Mouse (Mus musculus) Muller cell, postnatal 12 days (primary cell): Measurements from ENCODE around the gene Klhl9.
"Not testable (repeated sequence)": the region's sequence is repeated elsewhere in the genome, so short reads cannot be mapped to it uniquely, and the experiment has no call there.

Experiments
- DNase-seq: peaks from one replicate; pipeline ENCODE4 v3.0.0-alpha.2; 2015; ENCODE audit errors: inconsistent ontology term

Gene Klhl9

GRCm38 (mm10) chr4:88721791-88722721 lies at the start of gene Klhl9, which contains the start of gene Gm26566:
Gene Klhl9 (minus strand): TSS chr4:88722465.
Gene Gm26566 (plus strand): TSS chr4:88721805.
- DNase-seq: peak; percentile 97

- DNase-seq: peak; percentile 76
Measured at GRCm38 (mm10) chr4:88763384-88764018, 41.2 kb upstream of the Klhl9 start.

GRCm38 (mm10) chr4:88762341-88762740 lies 40.1 kb upstream of the Klhl9 start:
- not testable (repeated sequence) for DNase-seq

- not testable (repeated sequence) for DNase-seq
Measured at GRCm38 (mm10) chr4:88761776-88762175, 39.5 kb upstream of the Klhl9 start.

- peak; percentile 74 for DNase-seq
Measured at GRCm38 (mm10) chr4:88760431-88760830, 38.2 kb upstream of the Klhl9 start.

GRCm38 (mm10) chr4:88759610-88760268 lies 37.5 kb upstream of the Klhl9 start, which contains the start of gene Gm13283:
Gene Gm13283 (plus strand): TSS chr4:88760119.
- not testable (repeated sequence) for DNase-seq

GRCm38 (mm10) chr4:88758751-88759150 lies 36.5 kb upstream of the Klhl9 start:
- DNase-seq: not testable (repeated sequence)

GRCm38 (mm10) chr4:88757628-88758031 lies 35.4 kb upstream of the Klhl9 start:
- peak; percentile 91 for DNase-seq

GRCm38 (mm10) chr4:88756581-88757513 lies 34.6 kb upstream of the Klhl9 start:
- peak; percentile 47 for DNase-seq

- DNase-seq: not testable (repeated sequence)
Measured at GRCm38 (mm10) chr4:88754818-88755340, 32.6 kb upstream of the Klhl9 start, which contains the start of gene Gm13271. Gene Gm13271 (plus strand): TSS chr4:88754868.

GRCm38 (mm10) chr4:88749926-88750325 lies 27.7 kb upstream of the Klhl9 start:
- DNase-seq: no peak

GRCm38 (mm10) chr4:88744207-88744606 lies 21.9 kb upstream of the Klhl9 start:
- no peak for DNase-seq

- DNase-seq: no peak
Measured at GRCm38 (mm10) chr4:88742771-88743371, 20.6 kb upstream of the Klhl9 start.

GRCm38 (mm10) chr4:88741426-88741825 lies 19.2 kb upstream of the Klhl9 start:
- no peak for DNase-seq

GRCm38 (mm10) chr4:88739036-88739435 lies 16.8 kb upstream of the Klhl9 start:
- DNase-seq: no peak

GRCm38 (mm10) chr4:88738480-88738879 lies 16.2 kb upstream of the Klhl9 start:
- DNase-seq: peak; percentile 53

GRCm38 (mm10) chr4:88727324-88727723 lies 5.1 kb upstream of the Klhl9 start:
- DNase-seq: peak; percentile 15

GRCm38 (mm10) chr4:88726727-88727126 lies 4.5 kb upstream of the Klhl9 start:
- no peak for DNase-seq

GRCm38 (mm10) chr4:88723497-88724090 lies 1.3 kb upstream of the Klhl9 start:
- no peak for DNase-seq

GRCm38 (mm10) chr4:88718715-88719114 lies 3.5 kb downstream of the Klhl9 start:
- no peak for DNase-seq
